Comparison of ENCODE assay signal across 17 mouse cellular contexts in genomic region chr4:132860880-132861279, GRCm38 (mm10).
"Had no signal": no experiment of that assay in that cellular context is flagged by ENCODE, and none has a peak within 500 bp of the region (broad histone marks: within the 10 kb centered on the region; RNA-seq: fewer than 3 reads in every experiment).

No protein-coding gene starts in this region.

- H3K27me3 ChIP-seq: lung, embryonic 15.5 days; megakaryocyte, embryonic 14.5 days; midbrain, embryonic 13.5 days; midbrain, embryonic 15.5 days; neural tube, embryonic 12.5 days; stomach, embryonic 15.5 days had no signal

- ATAC-seq: lung, postnatal 0 days; midbrain, embryonic 13.5 days; midbrain, embryonic 15.5 days had no signal

- H3K4me2 ChIP-seq: lung, embryonic 15.5 days; midbrain, embryonic 11.5 days; midbrain, embryonic 13.5 days; midbrain, embryonic 15.5 days; neural tube, embryonic 12.5 days; stomach, embryonic 15.5 days had no signal

- DNase-seq: lung, adult 2 months; lung, postnatal 14 days; lung, postnatal 36 days; right cerebral cortex, postnatal 14 days; thymus, adult 2 months; thymus, postnatal 25 days; thymus, postnatal 4 days had no signal

- H3K4me3 ChIP-seq: lung, embryonic 15.5 days; megakaryocyte, embryonic 14.5 days; midbrain, embryonic 13.5 days; midbrain, embryonic 15.5 days; neural tube, embryonic 12.5 days; stomach, embryonic 15.5 days had no signal

- H3K4me1 ChIP-seq: lung, embryonic 15.5 days; midbrain, embryonic 13.5 days; midbrain, embryonic 15.5 days; neural tube, embryonic 12.5 days; stomach, embryonic 15.5 days had no signal

- H3K9me3 ChIP-seq: lung, embryonic 15.5 days; megakaryocyte, embryonic 14.5 days; midbrain, embryonic 13.5 days; midbrain, embryonic 15.5 days; neural tube, embryonic 12.5 days; stomach, embryonic 15.5 days had no signal

- H3K27ac ChIP-seq: lung, embryonic 15.5 days; macrophage; midbrain, embryonic 13.5 days; midbrain, embryonic 15.5 days; neural tube, embryonic 12.5 days; stomach, embryonic 15.5 days; stomach, postnatal 0 days had no signal

- H3K9ac ChIP-seq: lung, embryonic 15.5 days; midbrain, embryonic 13.5 days; midbrain, embryonic 15.5 days; neural tube, embryonic 12.5 days; stomach, embryonic 15.5 days had no signal
